Mouse (Mus musculus) telencephalon, adult 2 months (tissue): ENCODE measurements at regions not wholly inside any gene's neighbourhood (a gene's known extent, or its start where the extent isn't known, plus 50 kb on each side); places are given as distances from the start of the nearest gene placed in this dataset.

ENCODE experiments used
- DNase-seq: peaks from one replicate; pipeline ENCODE4 v3.0.0-alpha.2; 2011; ENCODE audit warnings: low read depth, low spot score

- peak; percentile 23 for DNase-seq
Measured at GRCm38 (mm10) chr2:15335695-15336094, 190.6 kb upstream of the Malrd1 start.

- no peak for DNase-seq
Measured at GRCm38 (mm10) chr2:15347946-15348345, 178.3 kb upstream of the Malrd1 start.
